Comparison of ENCODE assay signal across 14 mouse cellular contexts in the genomic region with DNA sequence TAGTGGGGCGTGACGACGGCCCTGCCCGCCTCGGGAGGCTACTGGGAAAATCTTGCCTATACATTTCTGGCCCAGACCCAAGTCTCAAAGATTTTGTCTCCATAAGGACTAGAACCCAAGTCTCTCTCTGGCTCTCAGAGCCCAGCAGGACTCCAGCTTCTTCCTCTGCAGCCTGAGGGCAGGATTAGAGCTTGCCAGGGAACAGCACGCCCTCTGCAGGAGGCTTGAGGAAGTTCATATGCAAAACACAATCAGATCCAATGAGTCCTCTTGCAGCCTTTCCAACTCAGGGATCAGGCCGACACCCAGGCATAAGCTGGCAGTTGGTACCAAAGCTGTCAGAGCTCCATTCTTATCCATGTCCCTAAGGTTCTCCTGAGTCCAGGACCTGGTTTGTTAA.
DNase-seq lines count a peak whose midpoint lies in the region; ATAC-seq and TF ChIP-seq lines count a peak whose summit lies in the region.
"Had no signal": no experiment of that assay in that cellular context is flagged by ENCODE, and none has a peak within 500 bp of the region (broad histone marks: within the 10 kb centered on the region; RNA-seq: fewer than 3 reads in every experiment).

No protein-coding gene starts in this region.

- DNase-seq in adrenal gland, postnatal 14 days = peak; percentile 27
- no peak for DNase-seq in adrenal gland, adult 18-20 months (ENCODE audit: low spot score in 2 of 2)
- DNase-seq in testis, postnatal 10 days (ENCODE audit: low spot score) = no peak
- DNase-seq in stomach, postnatal 0 days (ENCODE audit: low spot score) = no peak
- DNase-seq in gastrocnemius, postnatal 10 days = no peak
- DNase-seq: cerebellum, postnatal 36 days; layer of hippocampus, postnatal 36 days; lung, postnatal 10 days; right cerebral cortex, postnatal 14 days had no signal

- no peak for TF ChIP-seq EP300 in stomach, postnatal 0 days (optimal IDR thresholded peaks at IDR 0.05)

- H3K4me2 ChIP-seq in intestine, postnatal 0 days (replicated peaks; ENCODE audit: low read depth) = no peak overlapping the region
- H3K4me2 ChIP-seq in intestine, embryonic 16.5 days (ENCODE audit: low read depth, low read length) = no peak overlapping the region
- H3K4me2 ChIP-seq in stomach, postnatal 0 days (replicated peaks; ENCODE audit: low read depth) = no peak overlapping the region

- H3K27ac ChIP-seq in intestine, postnatal 0 days (ENCODE audit: low read depth, low read length) = no peak overlapping the region
- H3K27ac ChIP-seq in intestine, embryonic 16.5 days (ENCODE audit: low read length) = no peak overlapping the region
- H3K27ac ChIP-seq in testis, adult 2 months (ENCODE audit: control insufficient read depth, insufficient read depth, low read depth, low read length) = no peak overlapping the region
- H3K27ac ChIP-seq in stomach, postnatal 0 days (replicated peaks) = no peak overlapping the region
- H3K27ac ChIP-seq: forebrain, embryonic 10.5 days; heart, embryonic 10.5 days had no signal

- H3K27me3 ChIP-seq in intestine, postnatal 0 days (replicated peaks; ENCODE audit: control insufficient read depth, insufficient read depth, low read length) = no peaks in the 10 kb centered on the region
- no peaks in the 10 kb centered on the region for H3K27me3 ChIP-seq in intestine, embryonic 16.5 days (replicated peaks; ENCODE audit: control insufficient read depth, insufficient read depth, low read length)
- no peaks in the 10 kb centered on the region for H3K27me3 ChIP-seq in testis, adult 2 months (ENCODE audit: control insufficient read depth, insufficient read depth, low read length)
- no peaks in the 10 kb centered on the region for H3K27me3 ChIP-seq in stomach, postnatal 0 days (ENCODE audit: control insufficient read depth, insufficient read depth, low read length)

- WGBS in intestine, postnatal 0 days = 61% methylated on average over 7 of the region's 7 CpGs
- WGBS in intestine, embryonic 16.5 days = 56% methylated on average over 7 of the region's 7 CpGs
- 49% methylated on average over 7 of the region's 7 CpGs for WGBS in stomach, postnatal 0 days

- ATAC-seq in intestine, postnatal 0 days = no peak
- no peak for ATAC-seq in intestine, embryonic 16.5 days
- ATAC-seq in stomach, postnatal 0 days (ENCODE audit: low FRiP score, low TSS enrichment) = no peak

- peak; percentile 57 for TF ChIP-seq CTCF in intestine, postnatal 0 days (IDR thresholded peaks at IDR 0.05; ENCODE audit: low read depth)
- TF ChIP-seq CTCF in testis, adult 2 months (IDR thresholded peaks at IDR 0.05; ENCODE audit: control insufficient read depth, insufficient read depth, insufficient replicate concordance, low read depth, low read length) = peak; percentile 61; the same call in 1 of the 2 replicates
- TF ChIP-seq CTCF in stomach, postnatal 0 days (IDR thresholded peaks at IDR 0.05; ENCODE audit: low read depth) = peak; percentile 59

- no peak overlapping the region for H3K4me3 ChIP-seq in intestine, postnatal 0 days (ENCODE audit: low read depth, low read length)
- no peak overlapping the region for H3K4me3 ChIP-seq in intestine, embryonic 16.5 days (ENCODE audit: low read length)
- H3K4me3 ChIP-seq in testis, adult 2 months (ENCODE audit: control insufficient read depth, low read depth, low read length) = no peak overlapping the region
- H3K4me3 ChIP-seq in stomach, postnatal 0 days (ENCODE audit: low read depth, low read length) = no peak overlapping the region
- H3K4me3 ChIP-seq: forebrain, embryonic 10.5 days; heart, embryonic 10.5 days had no signal

- H3K36me3 ChIP-seq in intestine, postnatal 0 days (ENCODE audit: control insufficient read depth, insufficient read depth) = no peaks in the 10 kb centered on the region
- no peaks in the 10 kb centered on the region for H3K36me3 ChIP-seq in intestine, embryonic 16.5 days (ENCODE audit: control insufficient read depth, insufficient read depth, low read length)
- H3K36me3 ChIP-seq in testis, adult 2 months (ENCODE audit: control insufficient read depth, insufficient read depth, low read length) = no peaks in the 10 kb centered on the region
- H3K36me3 ChIP-seq in stomach, postnatal 0 days (ENCODE audit: control insufficient read depth, insufficient read depth, low read length) = no peaks in the 10 kb centered on the region
- H3K36me3 ChIP-seq: forebrain, embryonic 10.5 days; heart, embryonic 10.5 days had no signal

- H3K9me3 ChIP-seq in intestine, postnatal 0 days (ENCODE audit: control insufficient read depth) = no peaks in the 10 kb centered on the region
- H3K9me3 ChIP-seq in intestine, embryonic 16.5 days (ENCODE audit: control insufficient read depth, low read length) = no peaks in the 10 kb centered on the region
- H3K9me3 ChIP-seq in stomach, postnatal 0 days (ENCODE audit: control insufficient read depth, low read length) = no peaks in the 10 kb centered on the region
- H3K9me3 ChIP-seq: forebrain, embryonic 10.5 days; heart, embryonic 10.5 days had no signal

- no peak for TF ChIP-seq POLR2A in testis, adult 2 months (IDR thresholded peaks at IDR 0.05; ENCODE audit: control insufficient read depth, low read depth, low read length)

- no peak overlapping the region for H3K9ac ChIP-seq in intestine, postnatal 0 days (ENCODE audit: low read depth, low read length)
- H3K9ac ChIP-seq in intestine, embryonic 16.5 days (ENCODE audit: low read depth, low read length) = no peak overlapping the region
- H3K9ac ChIP-seq in stomach, postnatal 0 days (ENCODE audit: low read length) = no peak overlapping the region

- no peaks in the 10 kb centered on the region for H3K4me1 ChIP-seq in intestine, postnatal 0 days (replicated peaks; ENCODE audit: control insufficient read depth, insufficient read depth, low read length)
- no peaks in the 10 kb centered on the region for H3K4me1 ChIP-seq in intestine, embryonic 16.5 days (ENCODE audit: control insufficient read depth, insufficient read depth, low read length)
- H3K4me1 ChIP-seq in testis, adult 2 months (ENCODE audit: control insufficient read depth, insufficient read depth, low read length) = no peaks in the 10 kb centered on the region
- no peaks in the 10 kb centered on the region for H3K4me1 ChIP-seq in stomach, postnatal 0 days (replicated peaks; ENCODE audit: control insufficient read depth, insufficient read depth)
- H3K4me1 ChIP-seq: heart, embryonic 10.5 days had no signal
